Mouse (Mus musculus) liver, embryonic 15.5 days (tissue): Measurements from ENCODE around the gene Tex22. TPM values are rescaled to one million over a fixed set of nuclear protein-coding genes. Genes with fewer than 3 reads are reported as not detected.

Experiments
- ATAC-seq: fragments of 200-750 bp; cut with Nextera tagmentation; 2 replicates; pipeline ENCODE4 v1.8.0; 2017; ENCODE audit warnings: moderate number of reproducible peaks, mild to moderate bottlenecking, moderate library complexity; ENCODE audit not compliant: insufficient read depth
- H3K27ac ChIP-seq: fragments of 300-500 bp; sonication (generic); replicated peaks from 2 replicates; pipeline ENCODE4 v1.5.1; 2015; ENCODE audit warnings: mild to moderate bottlenecking, inconsistent platforms
- H3K27me3 ChIP-seq: fragments of 300-500 bp; sonication (generic); 2 replicates; pipeline ENCODE4 v1.6.1; 2015; ENCODE audit warnings: mild to moderate bottlenecking, inconsistent platforms
- H3K36me3 ChIP-seq: fragments of 300-500 bp; sonication (generic); replicated peaks from 2 replicates; pipeline ENCODE4 v1.6.1; 2015; ENCODE audit warnings: moderate library complexity, mild to moderate bottlenecking, inconsistent platforms
- H3K4me1 ChIP-seq: fragments of 300-500 bp; sonication (generic); replicated peaks from 2 replicates; pipeline ENCODE4 v1.6.1; 2015; ENCODE audit warnings: inconsistent platforms
- H3K4me2 ChIP-seq: fragments of 300-500 bp; sonication (generic); 2 replicates; pipeline ENCODE4 v1.6.1; 2015; ENCODE audit warnings: moderate library complexity, mild to moderate bottlenecking, inconsistent platforms
- H3K4me3 ChIP-seq: fragments of 300-500 bp; sonication (generic); replicated peaks from 2 replicates; pipeline ENCODE4 v1.5.1; 2015; ENCODE audit warnings: mild to moderate bottlenecking, inconsistent platforms
- H3K9ac ChIP-seq: fragments of 300-500 bp; sonication (generic); 2 replicates; pipeline ENCODE4 v1.6.1; 2015; ENCODE audit warnings: moderate library complexity, mild to moderate bottlenecking, inconsistent platforms
- H3K9me3 ChIP-seq: fragments of 300-500 bp; sonication (generic); replicated peaks from 2 replicates; pipeline ENCODE4 v1.6.1; 2016; ENCODE audit warnings: inconsistent platforms
- WGBS: fragments of 180-500 bp; shearing (Covaris S2); methylation state at CpG from one replicate; pipeline ENCODE4 v1.1.7; 2015; ENCODE audit warnings: mixed read lengths; ENCODE audit not compliant: insufficient replicate concordance; 5-methylcytosine and 5-hydroxymethylcytosine counted together
- polyA plus RNA-seq: library from polyadenylated mRNA; unstranded; fragments of >200 nt; fragmentation: Nextera tagmentation; extraction: Ambion mirVana; gene quantifications from 2 replicates; pipeline ENCODE4 v1.2.1, GENCODE M21; 2015

Gene Tex22
- polyA plus RNA-seq, 1 experiment from 2014 or later: not detected

- Histone ChIP-seq H3K4me3 (no peak overlapping the region), H3K9me3 (no peaks in the 10 kb centered on the region), H3K27me3 (peaks cover 28% of the 10 kb centered on the region), H3K4me2 (no peak overlapping the region), H3K27ac (no peak overlapping the region), H3K9ac (no peak overlapping the region), H3K36me3 (no peaks in the 10 kb centered on the region), H3K4me1 (no peaks in the 10 kb centered on the region)
- no peak for ATAC-seq
- 61% methylated on average over 3 of the region's 3 CpGs for WGBS
Observed at GRCm38 (mm10) chr12:113087276-113087675, 13.0 kb downstream of the Tex22 start.

GRCm38 (mm10) chr12:113088026-113088425, 13.7 kb downstream of the Tex22 start:
- Histone ChIP-seq H3K4me3 (no peak overlapping the region), H3K27me3 (peaks cover 28% of the 10 kb centered on the region), H3K27ac (no peak overlapping the region), H3K4me2 (no peak overlapping the region), H3K36me3 (no peaks in the 10 kb centered on the region), H3K9me3 (no peaks in the 10 kb centered on the region), H3K9ac (no peak overlapping the region), H3K4me1 (no peaks in the 10 kb centered on the region)
- no peak for ATAC-seq
- 53% methylated on average over 4 of the region's 4 CpGs for WGBS

- H3K27me3 ChIP-seq: peaks cover 27% of the 10 kb centered on the region
- no peak overlapping the region for H3K27ac ChIP-seq
- no peaks in the 10 kb centered on the region for H3K36me3 ChIP-seq
- no peaks in the 10 kb centered on the region for H3K9me3 ChIP-seq
- 63% methylated on average over 6 of the region's 6 CpGs for WGBS
- no peaks in the 10 kb centered on the region for H3K4me1 ChIP-seq
- no peak overlapping the region for H3K4me2 ChIP-seq
- no peak for ATAC-seq
- no peak overlapping the region for H3K4me3 ChIP-seq
- no peak overlapping the region for H3K9ac ChIP-seq
Observed at GRCm38 (mm10) chr12:113089107-113089506, 14.8 kb downstream of the Tex22 start.

- Histone ChIP-seq H3K4me3 (no peak overlapping the region), H3K9me3 (no peaks in the 10 kb centered on the region), H3K9ac (no peak overlapping the region), H3K4me1 (no peaks in the 10 kb centered on the region), H3K27ac (no peak overlapping the region), H3K27me3 (peaks cover 23% of the 10 kb centered on the region), H3K36me3 (no peaks in the 10 kb centered on the region), H3K4me2 (no peak overlapping the region)
- ATAC-seq: no peak
- WGBS: 81% methylated on average over 17 of the region's 17 CpGs
Observed at GRCm38 (mm10) chr12:113090053-113090452, 15.8 kb downstream of the Tex22 start.

GRCm38 (mm10) chr12:113097040-113097439, 22.7 kb downstream of the Tex22 start:
- peaks cover 21% of the 10 kb centered on the region; the same call in 1 of the 2 replicates for H3K27me3 ChIP-seq
- WGBS: 63% methylated on average over 5 of the region's 5 CpGs
- no peaks in the 10 kb centered on the region for H3K9me3 ChIP-seq
- peak overlapping the region; percentile 97; the same call in 1 of the 2 replicates for H3K4me2 ChIP-seq
- no peak overlapping the region; the same call in 1 of the 2 replicates for H3K4me3 ChIP-seq
- H3K36me3 ChIP-seq: no peaks in the 10 kb centered on the region
- ATAC-seq: no peak
- H3K4me1 ChIP-seq: peaks cover 41% of the 10 kb centered on the region
- no peak overlapping the region for H3K9ac ChIP-seq
- H3K27ac ChIP-seq: no peak overlapping the region

GRCm38 (mm10) chr12:113097749-113098281, 23.5 kb downstream of the Tex22 start, which contains the start of gene Mta1:
Mta1 (plus strand) TSS chr12:113098278.
- Histone ChIP-seq H3K4me2 (peak within 1 kb of the TSS; percentile 97), H3K4me3 (peak within 1 kb of the TSS; percentile 92), H3K9me3 (no peaks in the 10 kb centered on the region), H3K27me3 (peaks cover 21% of the 10 kb centered on the region; the same call in 1 of the 2 replicates), H3K36me3 (no peaks in the 10 kb centered on the region; the same call in 1 of the 2 replicates), H3K9ac (peak within 1 kb of the TSS; percentile 98), H3K27ac (peak within 1 kb of the TSS; percentile 86), H3K4me1 (peaks cover 49% of the 10 kb centered on the region)
- 3% methylated on average over 39 of the region's 53 CpGs for WGBS
- ATAC-seq: peak; percentile 64

GRCm38 (mm10) chr12:113098530-113099151, 24.3 kb downstream of the Tex22 start:
- under 1% methylated on average over 58 of the region's 60 CpGs for WGBS
- Histone ChIP-seq H3K27me3 (peaks cover 21% of the 10 kb centered on the region; the same call in 1 of the 2 replicates), H3K4me3 (peak overlapping the region; percentile 92), H3K4me2 (peak overlapping the region; percentile 97), H3K4me1 (peaks cover 56% of the 10 kb centered on the region), H3K9me3 (no peaks in the 10 kb centered on the region), H3K27ac (peak overlapping the region; percentile 86), H3K9ac (peak overlapping the region; percentile 98), H3K36me3 (no peaks in the 10 kb centered on the region; the same call in 1 of the 2 replicates)
- peak; percentile 17; the same call in 1 of the 2 replicates for ATAC-seq

- Histone ChIP-seq H3K27me3 (peaks cover 21% of the 10 kb centered on the region; the same call in 1 of the 2 replicates), H3K9me3 (no peaks in the 10 kb centered on the region), H3K4me2 (peak overlapping the region; percentile 97), H3K9ac (peak overlapping the region; percentile 98), H3K36me3 (no peaks in the 10 kb centered on the region; the same call in 1 of the 2 replicates), H3K4me3 (peak overlapping the region; percentile 92), H3K27ac (peak overlapping the region; percentile 86), H3K4me1 (peaks cover 67% of the 10 kb centered on the region)
- no peak for ATAC-seq
- 11% methylated on average over 6 of the region's 6 CpGs for WGBS
Observed at GRCm38 (mm10) chr12:113099470-113100237, 25.4 kb downstream of the Tex22 start.

GRCm38 (mm10) chr12:113100448-113101076, 26.3 kb downstream of the Tex22 start:
- 0 out of 2 replicates have a peak overlapping the region, but pooled peaks have one; percentile 97 for H3K4me2 ChIP-seq
- 66% methylated on average over 5 of the region's 5 CpGs for WGBS
- H3K27me3 ChIP-seq: peaks cover 21% of the 10 kb centered on the region; the same call in 1 of the 2 replicates
- no peaks in the 10 kb centered on the region for H3K9me3 ChIP-seq
- no peak overlapping the region for H3K9ac ChIP-seq
- H3K4me1 ChIP-seq: peaks cover 76% of the 10 kb centered on the region
- H3K27ac ChIP-seq: 0 out of 2 replicates have a peak overlapping the region, but pooled peaks have one; percentile 30
- no peak for ATAC-seq
- no peak overlapping the region for H3K4me3 ChIP-seq
- no peaks in the 10 kb centered on the region; the same call in 1 of the 2 replicates for H3K36me3 ChIP-seq

GRCm38 (mm10) chr12:113101251-113101960, 27.1 kb downstream of the Tex22 start:
- peaks cover 84% of the 10 kb centered on the region for H3K4me1 ChIP-seq

More at GRCm38 (mm10) chr12:113101251-113101960, 27.1 kb downstream of the Tex22 start:
- no peak overlapping the region for H3K4me3 ChIP-seq
- no peak overlapping the region for H3K9ac ChIP-seq
- H3K27me3 ChIP-seq: peaks cover 14% of the 10 kb centered on the region; the same call in 1 of the 2 replicates
- H3K4me2 ChIP-seq: no peak overlapping the region
- 0 out of 2 replicates have a peak overlapping the region, but pooled peaks have one; percentile 30 for H3K27ac ChIP-seq
- no peaks in the 10 kb centered on the region; the same call in 1 of the 2 replicates for H3K36me3 ChIP-seq
- 65% methylated on average over 9 of the region's 9 CpGs for WGBS
- ATAC-seq: no peak
- H3K9me3 ChIP-seq: no peaks in the 10 kb centered on the region
